Mouse (Mus musculus) retina, embryonic 14.5 days (tissue): Measurements from ENCODE around the gene Olfr586.

ENCODE experiments used
- DNase-seq: peaks from one replicate; pipeline ENCODE4 v3.0.0-alpha.2; 2015; ENCODE audit warnings: low spot score

Olfr586 gene

DNA sequence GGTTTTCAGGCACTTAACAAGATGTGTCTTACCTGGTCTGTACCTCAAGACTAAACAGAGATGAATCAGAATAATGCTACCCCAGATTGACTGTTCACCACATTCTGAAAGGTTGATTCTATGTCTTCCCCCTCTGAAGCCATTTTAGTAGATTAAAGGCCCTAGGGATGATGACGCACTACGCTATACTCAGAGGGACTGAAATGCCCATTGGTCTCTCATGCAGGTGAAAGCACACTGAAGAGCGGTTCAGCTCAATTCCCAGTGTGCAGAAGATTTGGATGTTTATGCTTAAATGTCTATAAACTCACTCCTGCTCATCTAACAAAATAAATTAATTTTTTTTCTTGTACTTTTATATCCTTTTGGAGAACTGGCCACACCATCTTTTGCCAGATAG lies at the start of gene Olfr586:
Gene Olfr586, minus strand, starts transcription at position 101 of the 400 bp plus-strand sequence.
- DNase-seq: no peak

DNA sequence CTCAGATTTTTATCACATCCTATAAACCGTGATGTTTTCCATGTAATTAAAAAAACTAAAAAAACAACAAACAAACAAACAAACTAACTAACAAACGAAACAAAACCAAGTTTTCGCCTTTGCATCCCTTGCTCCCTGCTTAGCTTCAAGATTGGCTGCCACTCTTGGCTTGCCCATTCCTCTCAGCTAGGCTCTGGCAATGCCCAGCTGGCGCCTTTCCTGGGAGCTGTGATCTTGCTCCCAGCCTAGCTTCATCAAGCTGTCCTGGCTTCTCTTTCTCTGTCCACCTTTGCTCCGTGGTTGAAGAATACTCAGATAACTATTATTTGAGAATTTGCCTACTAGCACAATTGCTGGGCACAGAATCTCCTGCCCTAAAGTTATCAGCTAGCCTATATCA lies 44.3 kb upstream of the Olfr586 start:
- DNase-seq: no peak

- DNase-seq: no peak
These were observed 30.8 kb upstream of the Olfr586 start, which contains the start of gene Olfr589 for GRCm38 (mm10) chr7:103156256-103156655. Gene Olfr589 (minus strand): TSS chr7:103156356.

GRCm38 (mm10) chr7:103140579-103140978 lies 15.1 kb upstream of the Olfr586 start, which contains the start of gene Olfr588-ps1:
Gene Olfr588-ps1 (plus strand): TSS chr7:103140879.
- no peak for DNase-seq

DNA sequence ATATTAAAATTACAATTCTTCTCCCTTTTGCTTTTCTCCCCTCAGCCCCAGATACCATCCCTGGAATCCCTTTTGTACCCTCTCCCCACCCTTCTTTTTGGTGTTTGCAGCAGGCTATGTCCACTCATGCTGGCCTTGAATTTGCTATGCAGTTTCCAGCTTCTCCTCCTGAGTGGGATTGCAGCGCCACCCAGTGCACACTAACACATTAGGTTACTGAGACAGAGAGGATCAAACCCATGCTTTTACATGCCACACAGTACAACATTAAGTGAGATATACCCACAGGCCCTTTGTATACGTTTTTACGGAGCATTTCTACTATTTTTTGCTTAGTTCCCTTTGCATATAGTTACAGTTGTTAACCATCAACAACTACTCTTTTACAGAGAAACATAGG lies 6.0 kb downstream of the Olfr586 start:
- DNase-seq: peak; percentile 5

DNA sequence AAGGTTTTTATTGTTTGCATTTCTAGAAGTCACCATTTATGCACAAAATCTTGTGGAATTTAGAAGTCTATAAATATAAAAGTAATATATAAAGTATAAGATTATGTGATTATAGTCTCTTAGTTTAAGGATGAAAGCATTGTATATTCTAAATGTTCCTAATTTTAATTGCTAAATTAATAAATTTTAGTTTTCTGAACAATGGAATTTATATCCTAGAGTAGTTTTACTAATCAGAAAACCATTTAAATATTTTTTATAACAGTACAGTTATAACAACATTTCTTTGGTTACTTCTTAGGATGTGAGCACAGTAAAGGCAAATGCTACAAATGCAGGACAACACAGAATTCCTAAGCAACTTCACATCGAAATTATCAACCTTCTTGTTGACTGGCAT lies 28.0 kb downstream of the Olfr586 start, which contains the start of gene Olfr585:
Gene Olfr585, plus strand, starts transcription at position 301 of the 400 bp plus-strand sequence.
- DNase-seq: no peak

- DNase-seq: no peak
These were observed 43.9 kb downstream of the Olfr586 start, which contains the start of gene Olfr584 for GRCm38 (mm10) chr7:103081585-103081984. Gene Olfr584 (plus strand): TSS chr7:103081885.
